ENCODE assay signal across 8 mouse cellular contexts in the genomic region with DNA sequence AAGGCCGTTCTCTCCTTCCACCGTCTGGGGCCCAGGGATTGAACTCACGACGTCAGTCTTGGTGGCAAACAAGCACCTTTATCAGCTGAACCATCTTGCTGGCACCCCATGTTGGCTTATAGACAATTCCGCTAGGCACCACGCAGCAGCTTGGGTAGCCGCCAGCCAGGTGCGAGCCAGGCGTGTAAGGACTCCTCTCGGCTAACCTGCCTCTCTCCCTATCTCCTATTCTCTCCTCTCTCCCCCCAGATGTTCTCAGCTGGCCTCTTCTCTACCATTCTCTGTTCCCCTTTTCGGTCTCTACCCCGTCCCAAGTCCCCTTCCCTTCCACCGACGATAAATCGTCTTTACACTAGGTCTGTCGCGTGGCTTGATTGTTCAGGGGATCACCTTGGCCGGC. TPM values are rescaled to one million over a fixed set of nuclear protein-coding genes. Genes with fewer than 3 reads are reported as not detected.
A peak's percentile ranks its signal among the peaks of the same experiment; 100 is the strongest.
DNase-seq lines count a peak whose midpoint lies in the region; ATAC-seq lines count a peak whose summit lies in the region.

No protein-coding gene starts in this region.

- no peaks in the 10 kb centered on the region for H3K9me3 ChIP-seq in heart, embryonic 14.5 days (ENCODE audit: control insufficient read depth, low read length)
- H3K9me3 ChIP-seq in hindbrain, embryonic 14.5 days (ENCODE audit: control insufficient read depth, low read length) = no peaks in the 10 kb centered on the region
- H3K9me3 ChIP-seq in midbrain, embryonic 11.5 days (ENCODE audit: control insufficient read depth, low read length) = no peaks in the 10 kb centered on the region

- peak overlapping the region; percentile 76 to 78 for H3K27ac ChIP-seq in heart, embryonic 14.5 days (replicated peaks in 1 of 2; ENCODE audit: control insufficient read depth in 1 of 2, insufficient read depth in 1 of 2, low read depth in 2 of 2, low read length in 2 of 2)
- no peak overlapping the region for H3K27ac ChIP-seq in brown adipose tissue, adult 24 weeks (replicated peaks; ENCODE audit: low read depth, low read length)
- peak overlapping the region; percentile 74 for H3K27ac ChIP-seq in hindbrain, embryonic 14.5 days
- peak overlapping the region; percentile 42; the same call in 1 of the 2 replicates for H3K27ac ChIP-seq in midbrain, embryonic 11.5 days (ENCODE audit: low read depth, low read length)

- peak overlapping the region; percentile 68 to 89 for H3K4me3 ChIP-seq in heart, embryonic 14.5 days (ENCODE audit: control insufficient read depth in 1 of 2, insufficient read depth in 1 of 2, low read depth in 1 of 2, low read length in 2 of 2)
- peak overlapping the region; percentile 57 for H3K4me3 ChIP-seq in brown adipose tissue, adult 24 weeks (ENCODE audit: insufficient read depth, low read depth, low read length)
- H3K4me3 ChIP-seq in hindbrain, embryonic 14.5 days (replicated peaks; ENCODE audit: low read length) = peak overlapping the region; percentile 76
- peak overlapping the region; percentile 97 for H3K4me3 ChIP-seq in midbrain, embryonic 11.5 days (ENCODE audit: low read depth, low read length)

- no peak for DNase-seq in heart, postnatal 10 days
- DNase-seq in hindbrain, embryonic 14.5 days (ENCODE audit: low spot score) = no peak
- peak; percentile 87 for DNase-seq in midbrain, embryonic 11.5 days (ENCODE audit: low spot score, missing footprints)
- DNase-seq in embryo, embryonic 9.5 days (ENCODE audit: extremely low spot score) = no peak
- DNase-seq in urinary bladder, adult 2 months (ENCODE audit: low spot score) = no peak
- DNase-seq in lung, postnatal 36 days = no peak

- peaks cover 21% of the 10 kb centered on the region for H3K36me3 ChIP-seq in heart, embryonic 14.5 days (ENCODE audit: control insufficient read depth, insufficient read depth, low read length)
- H3K36me3 ChIP-seq in hindbrain, embryonic 14.5 days (replicated peaks; ENCODE audit: control insufficient read depth, insufficient read depth) = peaks cover 14% of the 10 kb centered on the region
- no peaks in the 10 kb centered on the region for H3K36me3 ChIP-seq in midbrain, embryonic 11.5 days (ENCODE audit: control insufficient read depth, insufficient read depth, low read length)

- intact Hi-C loops in heart, postnatal 10 days (cut with DNase I) = no loop called here

- ATAC-seq in heart, embryonic 14.5 days (ENCODE audit: insufficient number of reproducible peaks, insufficient read depth, low FRiP score, low read depth) = no peak
- ATAC-seq in hindbrain, embryonic 14.5 days (ENCODE audit: low FRiP score) = no peak
- ATAC-seq in midbrain, embryonic 11.5 days (ENCODE audit: low FRiP score) = no peak

- 13% methylated on average over 18 of the region's 18 CpGs for WGBS in heart, embryonic 14.5 days
- WGBS in hindbrain, embryonic 14.5 days = 19% methylated on average over 18 of the region's 18 CpGs
- 18% methylated on average over 18 of the region's 18 CpGs for WGBS in midbrain, embryonic 11.5 days

- H3K27me3 ChIP-seq in heart, embryonic 14.5 days (ENCODE audit: control insufficient read depth, insufficient read depth, low read length) = no peaks in the 10 kb centered on the region
- H3K27me3 ChIP-seq in hindbrain, embryonic 14.5 days (ENCODE audit: control insufficient read depth, insufficient read depth, low read length) = no peaks in the 10 kb centered on the region
- H3K27me3 ChIP-seq in midbrain, embryonic 11.5 days (ENCODE audit: control insufficient read depth, insufficient read depth, low read length) = no peaks in the 10 kb centered on the region

- H3K4me2 ChIP-seq in heart, embryonic 14.5 days (ENCODE audit: low read length) = peak overlapping the region; percentile 87
- H3K4me2 ChIP-seq in hindbrain, embryonic 14.5 days (replicated peaks) = peak overlapping the region; percentile 78
- peak overlapping the region; percentile 64 for H3K4me2 ChIP-seq in midbrain, embryonic 11.5 days

- peaks cover 9 to 14% of the 10 kb centered on the region in 2 experiments for H3K4me1 ChIP-seq in heart, embryonic 14.5 days (ENCODE audit: control insufficient read depth in 2 of 2, insufficient read depth in 2 of 2, low read length in 2 of 2)
- 0 out of 2 replicates have a peak, but pooled peaks cover 6% of the 10 kb centered on the region for H3K4me1 ChIP-seq in brown adipose tissue, adult 24 weeks (ENCODE audit: control insufficient read depth, insufficient read depth, insufficient read length, low read length)
- peaks cover 25% of the 10 kb centered on the region for H3K4me1 ChIP-seq in hindbrain, embryonic 14.5 days (replicated peaks; ENCODE audit: control insufficient read depth, insufficient read depth, low read length)
- H3K4me1 ChIP-seq in midbrain, embryonic 11.5 days (ENCODE audit: control insufficient read depth, insufficient read depth, low read length) = peaks cover 10% of the 10 kb centered on the region

- H3K9ac ChIP-seq in heart, embryonic 14.5 days (ENCODE audit: low read length) = peak overlapping the region; percentile 84
- H3K9ac ChIP-seq in hindbrain, embryonic 14.5 days = peak overlapping the region; percentile 68
- peak overlapping the region; percentile 83 for H3K9ac ChIP-seq in midbrain, embryonic 11.5 days (ENCODE audit: low read length)

RNA-seq across cellular contexts. Expression of a gene that starts 0.8 kb away (rescaled TPM):
- polyA plus RNA-seq in heart, embryonic 14.5 days (2014; fragmentation: Nextera tagmentation; extraction: Ambion mirVana) = 267 and 277 TPM in 2 replicates
- 10 to 100 TPM; 87.3 to 89.2 TPM for total RNA-seq in heart, postnatal 10 days (2021)
- polyA plus RNA-seq in brown adipose tissue, adult 24 weeks (2012; ENCODE audit: insufficient read depth, insufficient read length, missing spikeins) = 39.1 and 40.6 TPM in 2 replicates
- polyA plus RNA-seq in hindbrain, embryonic 14.5 days (2014; fragmentation: Nextera tagmentation; extraction: Ambion mirVana) = 197 and 208 TPM in 2 replicates
- 209 and 219 TPM in 2 replicates for polyA plus RNA-seq in midbrain, embryonic 11.5 days (2014; fragmentation: Nextera tagmentation; extraction: Ambion mirVana)
- 133 and 138 TPM in 2 replicates for polyA plus RNA-seq in urinary bladder, adult 2 months (2012; rRNA removed)

RNA-seq across cellular contexts. Expression of a gene that starts 22.4 kb away (rescaled TPM):
- polyA plus RNA-seq in heart, embryonic 14.5 days (2014; fragmentation: Nextera tagmentation; extraction: Ambion mirVana) = 43.2 and 50.9 TPM in 2 replicates
- 100 to 1,000 TPM; 272 to 301 TPM for total RNA-seq in heart, postnatal 10 days (2021)
- 208 and 227 TPM in 2 replicates for polyA plus RNA-seq in brown adipose tissue, adult 24 weeks (2012; ENCODE audit: insufficient read depth, insufficient read length, missing spikeins)
- polyA plus RNA-seq in hindbrain, embryonic 14.5 days (2014; fragmentation: Nextera tagmentation; extraction: Ambion mirVana) = 53.4 and 57.4 TPM in 2 replicates
- 21.6 and 22.4 TPM in 2 replicates for polyA plus RNA-seq in midbrain, embryonic 11.5 days (2014; fragmentation: Nextera tagmentation; extraction: Ambion mirVana)
- polyA plus RNA-seq in urinary bladder, adult 2 months (2012; rRNA removed) = 92.3 and 122 TPM in 2 replicates

RNA-seq across cellular contexts. Expression of a gene that starts 53.5 kb away (rescaled TPM):
- polyA plus RNA-seq in heart, embryonic 14.5 days (2014; fragmentation: Nextera tagmentation; extraction: Ambion mirVana) = 0.16 and 0.58 TPM in 2 replicates
- under 1 TPM in 1 of 2 experiments, not detected in 1; 0.17 TPM for total RNA-seq in heart, postnatal 10 days (2021)
- not detected in 2 replicates for polyA plus RNA-seq in brown adipose tissue, adult 24 weeks (2012; ENCODE audit: insufficient read depth, insufficient read length, missing spikeins)
- 2.7 and 3.2 TPM in 2 replicates for polyA plus RNA-seq in hindbrain, embryonic 14.5 days (2014; fragmentation: Nextera tagmentation; extraction: Ambion mirVana)
- 0.44 and 0.48 TPM in 2 replicates for polyA plus RNA-seq in midbrain, embryonic 11.5 days (2014; fragmentation: Nextera tagmentation; extraction: Ambion mirVana)
- 0.52 and 0.72 TPM in 2 replicates for polyA plus RNA-seq in urinary bladder, adult 2 months (2012; rRNA removed)

RNA-seq across cellular contexts. Expression of a gene that starts 53.5 kb away (rescaled TPM):
- polyA plus RNA-seq in heart, embryonic 14.5 days (2014; fragmentation: Nextera tagmentation; extraction: Ambion mirVana) = 0.19 and 0.34 TPM in 2 replicates
- under 1 TPM; 0.17 TPM for total RNA-seq in heart, postnatal 10 days (2021)
- not detected in 2 replicates for polyA plus RNA-seq in brown adipose tissue, adult 24 weeks (2012; ENCODE audit: insufficient read depth, insufficient read length, missing spikeins)
- 12.0 and 13.1 TPM in 2 replicates for polyA plus RNA-seq in hindbrain, embryonic 14.5 days (2014; fragmentation: Nextera tagmentation; extraction: Ambion mirVana)
- polyA plus RNA-seq in midbrain, embryonic 11.5 days (2014; fragmentation: Nextera tagmentation; extraction: Ambion mirVana) = 0.94 TPM in 2 replicates
- polyA plus RNA-seq in urinary bladder, adult 2 months (2012; rRNA removed) = 0.51 and 0.52 TPM in 2 replicates
